Mouse (Mus musculus) ES-E14 (cell line): ENCODE results near the gene Tmem88b. TPM values are rescaled to one million over a fixed set of nuclear protein-coding genes. Genes with fewer than 3 reads are reported as not detected.

ENCODE experiments used
- DNase-seq: peaks from one replicate; pipeline ENCODE4 v3.0.0-alpha.2; 2013; ENCODE audit warnings: low read depth, low spot score
- H3K27ac ChIP-seq: 2 replicates; pipeline ENCODE4 v1.5.1; 2012; ENCODE audit warnings: low read depth, mild to moderate bottlenecking, low read length, moderate library complexity, mixed read lengths; ENCODE audit not compliant: poor library complexity, insufficient read depth, severe bottlenecking
- H3K36me3 ChIP-seq: 2 replicates; pipeline ENCODE4 v1.6.1; 2012; ENCODE audit warnings: mild to moderate bottlenecking, low read length, moderate library complexity, mixed read lengths; ENCODE audit not compliant: control insufficient read depth, poor library complexity, insufficient read depth, severe bottlenecking
- H3K4me1 ChIP-seq, 2 experiments: fragments of 150-350 bp in 1 of 2; sonication (generic) in 1 of 2; 2 replicates each; pipeline ENCODE4 v1.6.1; 2012; ENCODE audit warnings: low read length in 2 of 2, mild to moderate bottlenecking in 1 of 2, mixed read lengths in 1 of 2; ENCODE audit not compliant: control insufficient read depth in 2 of 2, insufficient read depth in 2 of 2, poor library complexity in 1 of 2
- H3K4me3 ChIP-seq, 2 experiments: fragments of 150-350 bp in 1 of 2; sonication (generic) in 1 of 2; 2 replicates each; pipeline ENCODE4 v1.5.1; 2012; ENCODE audit warnings: low read length in 2 of 2, low read depth in 1 of 2, mild to moderate bottlenecking in 1 of 2, mixed read lengths in 1 of 2; ENCODE audit not compliant: insufficient read depth in 1 of 2, poor library complexity in 1 of 2, severe bottlenecking in 1 of 2
- H3K9ac ChIP-seq: 2 replicates; pipeline ENCODE4 v1.6.1; 2012; ENCODE audit warnings: low read depth, mild to moderate bottlenecking, low read length, mixed read lengths; ENCODE audit not compliant: poor library complexity, insufficient read depth, severe bottlenecking
- H3K9me3 ChIP-seq: fragments of 150-350 bp; sonication (generic); 2 replicates; pipeline ENCODE4 v1.6.1; 2012; ENCODE audit warnings: low read depth, mild to moderate bottlenecking, low read length; ENCODE audit not compliant: control insufficient read depth, insufficient read depth
- CHD2 ChIP-seq: IDR thresholded peaks from 2 replicates; pipeline ENCODE4 v1.6.1; 2014; ENCODE audit warnings: mild to moderate bottlenecking, low read depth, low read length, inconsistent platforms
- HCFC1 ChIP-seq: IDR thresholded peaks from 2 replicates; pipeline ENCODE4 v1.6.1; 2012; ENCODE audit warnings: low read length, inconsistent platforms, borderline replicate concordance; ENCODE audit not compliant: insufficient read depth
- MAFK ChIP-seq: IDR thresholded peaks from 2 replicates; pipeline ENCODE4 v1.6.1; 2014; ENCODE audit warnings: mild to moderate bottlenecking, low read depth, low read length, inconsistent platforms; ENCODE audit not compliant: insufficient read depth
- ZC3H11A ChIP-seq: IDR thresholded peaks from 2 replicates; pipeline ENCODE4 v1.6.1; 2012; ENCODE audit warnings: low read depth, mild to moderate bottlenecking, inconsistent platforms, low read length, borderline replicate concordance
- ZNF384 ChIP-seq: IDR thresholded peaks from 2 replicates; pipeline ENCODE4 v1.6.1; 2012; ENCODE audit warnings: low read depth, low read length, inconsistent platforms
- in situ Hi-C, 2 experiments: fragments of 600-800 bp; cut with MboI; formaldehyde crosslinking; loops; one replicate each; pipeline ENCODE4 v1.15.1; 2025; ENCODE audit warnings: low sequenced_read_pairs in 2 of 2, inconsistent platforms in 1 of 2; ENCODE audit not compliant: unreplicated experiment in 2 of 2
- total RNA-seq: library from RNA; depleted of rRNA; stranded (reverse); fragments of 300-350 nt; gene quantifications from 2 replicates; pipeline ENCODE4 v1.2.3, GENCODE M21; 2012

Tmem88b gene
- total RNA-seq, 1 experiment, result 0.09 TPM

DNA sequence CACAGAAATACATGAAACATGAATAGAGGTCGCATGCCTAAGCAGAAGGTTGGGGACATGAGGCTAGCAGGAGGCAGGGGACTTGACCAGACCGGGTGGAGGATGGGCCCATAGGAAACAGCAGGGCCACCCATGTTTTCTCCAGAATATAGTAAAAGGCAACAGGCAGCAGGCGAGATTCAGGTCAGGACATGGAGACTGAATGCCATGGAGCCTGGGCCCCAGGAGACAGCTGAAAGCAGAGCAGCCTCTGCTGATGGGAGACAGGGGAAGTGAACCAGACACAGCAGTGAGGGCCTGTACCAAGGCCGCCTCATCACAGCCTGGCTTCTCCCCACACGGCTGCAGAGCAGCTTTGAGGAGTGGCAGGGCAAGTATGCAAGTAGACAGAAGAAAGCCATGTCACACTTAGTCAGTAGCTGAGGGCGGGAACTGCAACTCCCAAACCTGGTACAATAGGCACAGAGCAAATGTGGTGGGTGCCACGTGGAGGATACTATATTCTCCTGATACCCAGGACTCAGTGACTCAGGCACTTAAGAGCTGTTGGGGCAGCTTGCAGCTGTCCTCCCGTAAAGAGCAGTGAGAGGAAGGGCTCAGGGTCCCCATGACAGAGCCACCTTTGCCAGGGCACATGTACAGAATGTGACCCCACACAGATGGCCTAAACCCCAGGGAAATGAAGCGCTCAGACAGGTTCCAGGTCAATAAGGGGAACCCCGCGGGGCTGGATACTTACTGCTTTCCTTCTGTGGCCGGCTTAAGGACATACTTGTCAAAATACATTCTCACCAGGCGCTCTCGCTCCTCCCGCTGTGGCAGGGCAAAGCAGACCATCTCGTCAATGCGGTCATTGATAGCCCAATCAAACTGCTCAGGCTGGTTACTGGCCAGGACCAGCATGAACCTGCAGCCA, 38.8 kb downstream of the Tmem88b start:
- no peak for DNase-seq
- in situ Hi-C loops, result no loop called here
- no peak overlapping the region for H3K4me3 ChIP-seq
- no peaks in the 10 kb centered on the region for H3K9me3 ChIP-seq
- H3K36me3 ChIP-seq, result peaks cover 76% of the 10 kb centered on the region
- no peak overlapping the region for H3K9ac ChIP-seq
- H3K4me1 ChIP-seq, result no peaks in the 10 kb centered on the region
- TF ChIP-seq ZNF384 (no peak), MAFK (no peak), HCFC1 (no peak), CHD2 (no peak), ZC3H11A (no peak)
- H3K27ac ChIP-seq, result no peak overlapping the region

DNA sequence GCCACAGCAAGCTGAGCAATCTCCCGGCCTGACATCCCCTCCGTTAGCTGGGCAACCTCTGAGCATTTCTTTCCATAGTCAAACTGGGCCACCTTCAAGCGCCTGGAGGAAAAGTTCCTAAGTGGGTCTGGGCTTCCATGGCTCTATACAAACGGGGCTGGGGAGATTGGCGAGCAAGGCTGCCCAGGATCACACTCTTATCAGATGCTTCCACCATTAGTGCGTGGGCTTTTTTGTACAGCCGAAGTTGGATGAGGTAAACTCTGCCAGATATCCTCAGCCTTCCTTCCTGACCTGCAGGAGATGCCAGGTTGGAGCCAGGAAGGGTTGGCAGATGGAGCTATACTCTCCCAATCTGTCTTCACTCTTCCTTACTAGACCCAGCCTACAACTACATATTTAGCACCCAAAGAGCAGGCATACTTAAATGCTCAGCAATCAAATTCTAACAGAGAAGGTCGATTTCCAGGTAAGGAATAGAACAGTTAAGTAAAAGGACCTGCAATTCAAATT, 39.6 kb downstream of the Tmem88b start:
- in situ Hi-C loops, result no loop called here
- no peaks in the 10 kb centered on the region for H3K4me1 ChIP-seq
- H3K9ac ChIP-seq, result no peak overlapping the region
- H3K9me3 ChIP-seq, result no peaks in the 10 kb centered on the region
- H3K4me3 ChIP-seq, result no peak overlapping the region
- H3K36me3 ChIP-seq, result peaks cover 71% of the 10 kb centered on the region
- H3K27ac ChIP-seq, result no peak overlapping the region
- no peak for DNase-seq
- TF ChIP-seq ZNF384 (no peak), ZC3H11A (no peak), HCFC1 (no peak), MAFK (no peak), CHD2 (no peak)

DNA sequence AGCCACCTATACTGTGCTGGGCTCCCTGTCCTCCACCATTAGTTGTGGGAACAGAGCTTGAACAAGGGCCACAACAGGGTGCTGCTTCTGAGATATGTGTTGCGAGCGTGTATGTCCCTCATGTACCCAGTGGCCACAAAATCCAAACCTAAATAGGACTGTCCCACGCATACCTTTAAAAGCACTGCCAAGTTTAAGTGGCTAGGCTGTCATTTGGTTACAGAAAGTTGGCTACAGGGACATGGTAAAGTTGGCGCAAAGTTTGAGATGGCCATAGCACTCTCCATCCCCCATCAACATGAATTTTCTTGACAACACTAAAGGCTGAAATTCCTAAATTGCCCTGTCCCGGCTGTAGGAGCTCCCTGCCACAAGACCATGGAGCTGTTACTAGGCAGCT, 40.5 kb downstream of the Tmem88b start:
- no peak overlapping the region for H3K9ac ChIP-seq
- in situ Hi-C loops, result no loop called here
- H3K9me3 ChIP-seq, result no peaks in the 10 kb centered on the region
- TF ChIP-seq ZNF384 (no peak), HCFC1 (no peak), MAFK (no peak), ZC3H11A (no peak), CHD2 (no peak)
- H3K4me3 ChIP-seq, result no peak overlapping the region
- DNase-seq, result no peak
- H3K4me1 ChIP-seq, result peaks cover 0 to 5% of the 10 kb centered on the region in 2 experiments; a peak in 2 of 4 replicates
- peaks cover 71% of the 10 kb centered on the region for H3K36me3 ChIP-seq
- H3K27ac ChIP-seq, result no peak overlapping the region

DNA sequence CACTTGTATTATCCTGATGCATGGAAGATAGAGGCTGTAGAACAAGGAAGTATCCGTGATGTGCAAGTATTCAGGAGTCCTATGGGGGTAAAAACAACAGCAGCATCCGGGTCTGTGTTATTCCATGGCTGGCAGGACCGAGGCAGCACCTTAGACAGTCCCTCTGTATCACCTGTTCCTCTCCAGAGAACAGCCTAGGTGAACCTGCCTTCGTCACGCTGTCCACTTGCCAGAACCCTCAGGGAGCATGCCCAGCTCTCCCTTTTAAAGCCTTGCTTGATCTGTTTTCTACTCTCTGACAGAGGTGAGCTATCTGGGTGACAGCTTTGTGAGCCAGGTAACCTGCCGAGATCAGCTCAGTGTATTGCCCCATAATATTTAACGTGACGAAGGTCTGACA, 41.2 kb downstream of the Tmem88b start:
- no peak for TF ChIP-seq HCFC1
- no peak for TF ChIP-seq CHD2
- no peak for TF ChIP-seq MAFK
- TF ChIP-seq ZC3H11A, result no peak
- TF ChIP-seq ZNF384, result no peak

More for the DNA sequence above, 41.2 kb downstream of the Tmem88b start:
- Histone ChIP-seq H3K4me3 (no peak overlapping the region), H3K27ac (no peak overlapping the region), H3K4me1 (peaks cover 0 to 8% of the 10 kb centered on the region in 2 experiments; a peak in 2 of 4 replicates), H3K9ac (no peak overlapping the region), H3K9me3 (no peaks in the 10 kb centered on the region), H3K36me3 (peaks cover 66% of the 10 kb centered on the region)
- no peak for DNase-seq
- in situ Hi-C loops, result no loop called here
